Mouse (Mus musculus) heart, embryonic 16.5 days (tissue): ENCODE data around the gene Mapkapk5. TPM values are rescaled to one million over a fixed set of nuclear protein-coding genes. Genes with fewer than 3 reads are reported as not detected.
A peak's percentile ranks its signal among the peaks of the same experiment; 100 is the strongest.

ENCODE experiments used
- ATAC-seq: fragments of 200-750 bp; cut with Nextera tagmentation; replicated peaks from 2 replicates; pipeline ENCODE4 v1.8.0; 2017; ENCODE audit warnings: moderate number of reproducible peaks; ENCODE audit not compliant: insufficient read depth, low FRiP score; ENCODE audit errors: extremely low read depth
- H3K27ac ChIP-seq: fragments of 300-500 bp; sonication (generic); 2 replicates; pipeline ENCODE4 v1.5.1; 2014; ENCODE audit warnings: mild to moderate bottlenecking, low read length, control low read depth, moderate library complexity
- H3K27me3 ChIP-seq: fragments of 300-500 bp; sonication (generic); 2 replicates; pipeline ENCODE4 v1.6.1; 2014; ENCODE audit warnings: low read length, mixed read lengths; ENCODE audit not compliant: control insufficient read depth, insufficient read depth
- H3K36me3 ChIP-seq: fragments of 300-500 bp; sonication (generic); 2 replicates; pipeline ENCODE4 v1.6.1; 2014; ENCODE audit not compliant: control insufficient read depth, insufficient read depth
- H3K4me1 ChIP-seq: fragments of 300-500 bp; sonication (generic); 2 replicates; pipeline ENCODE4 v1.6.1; 2014; ENCODE audit warnings: low read length, mixed read lengths; ENCODE audit not compliant: control insufficient read depth, insufficient read depth
- H3K4me2 ChIP-seq: fragments of 300-500 bp; sonication (generic); 2 replicates; pipeline ENCODE4 v1.6.1; 2014; ENCODE audit warnings: low read depth, mild to moderate bottlenecking, control low read depth, low read length
- H3K4me3 ChIP-seq: fragments of 300-500 bp; sonication (generic); 2 replicates; pipeline ENCODE4 v1.5.1; 2014; ENCODE audit warnings: mild to moderate bottlenecking, control low read depth, low read length
- H3K9ac ChIP-seq: fragments of 300-500 bp; sonication (generic); 2 replicates; pipeline ENCODE4 v1.6.1; 2014; ENCODE audit warnings: low read length, control low read depth
- H3K9me3 ChIP-seq: fragments of 300-500 bp; sonication (generic); replicated peaks from 2 replicates; pipeline ENCODE4 v1.6.1; 2016; ENCODE audit warnings: low read length; ENCODE audit not compliant: control insufficient read depth
- WGBS: fragments of 180-500 bp; shearing (Covaris S2); extraction: QIAGEN DNeasy Blood & Tissue Kit; methylation state at CpG from one replicate; pipeline ENCODE4 v1.1.7; 2014; 5-methylcytosine and 5-hydroxymethylcytosine counted together
- polyA plus RNA-seq: library from polyadenylated mRNA; unstranded; fragments of >200 nt; fragmentation: Nextera tagmentation; extraction: Ambion mirVana; gene quantifications from 2 replicates; pipeline ENCODE4 v1.2.1, GENCODE M21; 2015

The Mapkapk5 gene
- polyA plus RNA-seq, 1 experiment from 2014 or later, result 39.3 TPM

- H3K4me2 ChIP-seq, result no peak overlapping the region
- H3K27me3 ChIP-seq, result no peaks in the 10 kb centered on the region
- H3K36me3 ChIP-seq, result 0 out of 2 replicates have a peak, but pooled peaks cover 2% of the 10 kb centered on the region
- H3K9ac ChIP-seq, result no peak overlapping the region
- 0 out of 2 replicates have a peak, but pooled peaks cover 6% of the 10 kb centered on the region for H3K4me1 ChIP-seq
- no peaks in the 10 kb centered on the region for H3K9me3 ChIP-seq
- no peak for ATAC-seq
- 71% methylated on average over 9 of the region's 9 CpGs for WGBS
- no peak overlapping the region for H3K4me3 ChIP-seq
- no peak overlapping the region for H3K27ac ChIP-seq
Observed at GRCm38 (mm10) chr5:121569881-121570420, 24.2 kb upstream of the Mapkapk5 start.

- no peaks in the 10 kb centered on the region for H3K36me3 ChIP-seq
- H3K4me1 ChIP-seq, result 0 out of 2 replicates have a peak, but pooled peaks cover 8% of the 10 kb centered on the region
- no peak overlapping the region for H3K27ac ChIP-seq
- no peaks in the 10 kb centered on the region for H3K9me3 ChIP-seq
- H3K4me2 ChIP-seq, result no peak overlapping the region
- H3K4me3 ChIP-seq, result no peak overlapping the region
- WGBS, result 90% methylated on average over 16 of the region's 16 CpGs
- H3K27me3 ChIP-seq, result no peaks in the 10 kb centered on the region
- no peak overlapping the region for H3K9ac ChIP-seq
- ATAC-seq, result no peak
Observed at GRCm38 (mm10) chr5:121566035-121566681, 20.5 kb upstream of the Mapkapk5 start.

- H3K27ac ChIP-seq, result no peak overlapping the region; the same call in 1 of the 2 replicates
- H3K9me3 ChIP-seq, result no peaks in the 10 kb centered on the region
- H3K4me1 ChIP-seq, result 0 out of 2 replicates have a peak, but pooled peaks cover 5% of the 10 kb centered on the region
- 11% methylated on average over 11 of the region's 11 CpGs for WGBS
- peak overlapping the region; percentile 58 for H3K4me2 ChIP-seq
- ATAC-seq, result no peak
- H3K36me3 ChIP-seq, result no peaks in the 10 kb centered on the region
- H3K9ac ChIP-seq, result peak overlapping the region; percentile 54; the same call in 1 of the 2 replicates
- H3K27me3 ChIP-seq, result no peaks in the 10 kb centered on the region
- H3K4me3 ChIP-seq, result peak overlapping the region; percentile 26; the same call in 1 of the 2 replicates
Observed at GRCm38 (mm10) chr5:121564468-121564895, 18.8 kb upstream of the Mapkapk5 start.

- H3K4me3 ChIP-seq, result no peak overlapping the region
- WGBS, result 76% methylated on average over 3 of the region's 3 CpGs
- H3K4me1 ChIP-seq, result 0 out of 2 replicates have a peak, but pooled peaks cover 5% of the 10 kb centered on the region
- no peak overlapping the region for H3K4me2 ChIP-seq
- H3K36me3 ChIP-seq, result no peaks in the 10 kb centered on the region
- no peaks in the 10 kb centered on the region for H3K27me3 ChIP-seq
- ATAC-seq, result no peak
- H3K27ac ChIP-seq, result no peak overlapping the region
- H3K9ac ChIP-seq, result no peak overlapping the region
- no peaks in the 10 kb centered on the region for H3K9me3 ChIP-seq
Observed at GRCm38 (mm10) chr5:121562436-121562835, 16.7 kb upstream of the Mapkapk5 start.

- no peak overlapping the region for H3K9ac ChIP-seq
- H3K27ac ChIP-seq, result no peak overlapping the region
- no peak for ATAC-seq
- peaks cover 12% of the 10 kb centered on the region for H3K4me1 ChIP-seq
- H3K36me3 ChIP-seq, result no peaks in the 10 kb centered on the region
- 0 out of 2 replicates have a peak, but pooled peaks cover 5% of the 10 kb centered on the region for H3K9me3 ChIP-seq
- no peaks in the 10 kb centered on the region for H3K27me3 ChIP-seq
- WGBS, result 79% methylated on average over 7 of the region's 7 CpGs
- H3K4me3 ChIP-seq, result no peak overlapping the region
- H3K4me2 ChIP-seq, result no peak overlapping the region
Observed at GRCm38 (mm10) chr5:121549196-121549595, 3.5 kb upstream of the Mapkapk5 start.

- no peak overlapping the region for H3K4me3 ChIP-seq
- 0 out of 2 replicates have a peak, but pooled peaks cover 5% of the 10 kb centered on the region for H3K9me3 ChIP-seq
- no peaks in the 10 kb centered on the region for H3K36me3 ChIP-seq
- no peaks in the 10 kb centered on the region for H3K27me3 ChIP-seq
- H3K9ac ChIP-seq, result no peak overlapping the region
- H3K4me2 ChIP-seq, result no peak overlapping the region
- 92% methylated on average over 3 of the region's 3 CpGs for WGBS
- no peak for ATAC-seq
- H3K4me1 ChIP-seq, result peaks cover 19% of the 10 kb centered on the region
- H3K27ac ChIP-seq, result no peak overlapping the region
Observed at GRCm38 (mm10) chr5:121547084-121547483, 1.4 kb upstream of the Mapkapk5 start.

GRCm38 (mm10) chr5:121546530-121546895, 808 bp upstream of the Mapkapk5 start:
- peak overlapping the region; percentile 76 for H3K4me2 ChIP-seq
- no peaks in the 10 kb centered on the region for H3K36me3 ChIP-seq
- peaks cover 19% of the 10 kb centered on the region for H3K4me1 ChIP-seq
- peak overlapping the region; percentile 89 for H3K9ac ChIP-seq
- H3K27me3 ChIP-seq, result no peaks in the 10 kb centered on the region
- 29% methylated on average over 6 of the region's 6 CpGs for WGBS
- H3K4me3 ChIP-seq, result peak overlapping the region; percentile 72
- 0 out of 2 replicates have a peak, but pooled peaks have one; percentile 58 for ATAC-seq
- peak overlapping the region; percentile 93 for H3K27ac ChIP-seq
- H3K9me3 ChIP-seq, result 0 out of 2 replicates have a peak, but pooled peaks cover 5% of the 10 kb centered on the region

GRCm38 (mm10) chr5:121544910-121545792, 554 bp downstream of the Mapkapk5 start, which contains the start of the genes Adam1a and Gm42878:
Gene Adam1a, minus strand, starts transcription at chr5:121545482.
Gene Gm42878, minus strand, starts transcription at chr5:121545482.
- peak within 1 kb of the TSS; percentile 72 for H3K4me3 ChIP-seq
- peak within 1 kb of the TSS; percentile 93 for H3K27ac ChIP-seq
- no peaks in the 10 kb centered on the region for H3K27me3 ChIP-seq
- under 1% methylated on average over 42 of the region's 97 CpGs for WGBS
- no peaks in the 10 kb centered on the region for H3K36me3 ChIP-seq
- peaks cover 19% of the 10 kb centered on the region for H3K4me1 ChIP-seq
- peak within 1 kb of the TSS; percentile 96 for H3K4me2 ChIP-seq
- ATAC-seq, result peak; percentile 66
- 0 out of 2 replicates have a peak, but pooled peaks cover 2% of the 10 kb centered on the region for H3K9me3 ChIP-seq
- H3K9ac ChIP-seq, result peak within 1 kb of the TSS; percentile 89
